Mouse (Mus musculus): ENCODE results near the gene Dab1.

Gene Dab1

DNA sequence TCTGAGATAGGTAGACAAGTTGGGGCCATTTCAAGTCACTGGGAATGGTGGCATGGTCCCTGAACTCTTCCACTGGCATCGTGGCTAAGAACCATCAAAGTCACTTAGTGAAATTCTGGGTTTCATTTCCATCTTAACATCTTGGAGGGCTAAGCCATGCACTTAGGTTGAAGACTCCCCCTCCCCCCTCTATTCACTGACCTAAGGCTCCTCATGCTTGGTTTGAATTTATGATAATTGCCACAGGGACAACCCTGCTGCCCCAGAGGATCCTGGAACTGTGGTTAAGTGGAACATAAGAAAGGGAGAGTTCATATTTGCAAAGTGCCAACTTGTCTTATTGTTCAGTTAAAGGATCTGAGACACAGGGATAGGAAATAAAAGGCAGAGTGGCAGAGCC is 375.2 kb downstream of the Dab1 start:
- no peak for DNase-seq

DNA sequence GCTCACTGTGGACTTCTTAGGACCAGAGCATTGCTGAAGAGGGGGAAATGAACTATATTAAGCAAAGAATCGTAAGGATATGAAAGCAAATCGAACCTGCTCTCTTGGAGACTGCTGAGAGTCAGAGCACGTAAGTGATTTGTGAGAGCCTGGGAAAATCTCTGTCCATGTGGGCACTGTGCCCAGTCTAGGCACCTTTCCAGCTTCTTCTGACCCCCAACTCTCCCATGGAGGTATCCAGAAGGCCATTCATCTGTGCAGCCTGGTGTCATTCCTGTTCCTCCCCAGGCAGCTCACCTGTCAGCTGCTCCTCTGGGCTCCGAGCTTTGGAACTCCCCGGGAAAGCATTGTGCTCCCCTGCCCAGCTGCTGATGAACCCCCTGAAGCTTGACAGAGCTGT is 389.2 kb downstream of the Dab1 start:
- DNase-seq, result peak; percentile 70 to 72

DNA sequence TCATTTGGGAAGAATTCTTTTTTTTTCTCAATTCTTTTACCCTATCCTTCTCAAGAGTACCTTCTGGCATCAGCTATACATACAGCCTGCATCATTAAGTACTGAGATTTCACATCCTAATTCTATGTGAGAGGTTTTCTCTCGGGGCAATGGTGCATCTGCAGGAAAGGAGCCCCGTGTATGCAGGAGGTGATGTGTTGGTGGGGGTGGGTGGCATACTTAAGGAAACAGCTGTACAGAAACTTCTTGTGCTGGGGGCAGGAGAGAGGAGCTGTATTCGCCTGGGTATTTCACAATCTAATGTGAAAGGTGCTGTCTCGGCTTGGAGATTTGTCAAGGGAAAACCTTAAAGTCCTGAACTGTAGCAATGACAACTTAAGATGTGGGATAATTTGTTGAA is 392.5 kb downstream of the Dab1 start:
- no peak for DNase-seq

DNA sequence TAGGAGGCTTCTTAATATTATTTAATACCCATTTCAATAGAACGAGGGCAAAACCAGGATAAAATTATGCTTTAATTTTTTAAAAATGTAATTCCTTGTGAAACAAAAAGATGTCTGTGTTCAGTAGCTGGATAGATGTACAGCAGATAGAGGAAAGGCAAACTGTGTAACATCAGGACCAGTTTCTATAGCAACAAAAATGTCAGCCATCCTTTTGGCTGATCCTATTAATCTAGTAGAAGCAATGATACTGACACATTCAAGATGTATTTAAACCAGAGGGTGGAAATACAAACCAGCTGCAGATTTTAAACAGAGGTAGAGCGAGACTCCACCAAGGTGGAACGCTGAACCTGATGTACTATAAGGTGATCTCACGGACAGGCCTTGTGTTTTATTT is 393.0 kb downstream of the Dab1 start:
- no peak for DNase-seq

DNA sequence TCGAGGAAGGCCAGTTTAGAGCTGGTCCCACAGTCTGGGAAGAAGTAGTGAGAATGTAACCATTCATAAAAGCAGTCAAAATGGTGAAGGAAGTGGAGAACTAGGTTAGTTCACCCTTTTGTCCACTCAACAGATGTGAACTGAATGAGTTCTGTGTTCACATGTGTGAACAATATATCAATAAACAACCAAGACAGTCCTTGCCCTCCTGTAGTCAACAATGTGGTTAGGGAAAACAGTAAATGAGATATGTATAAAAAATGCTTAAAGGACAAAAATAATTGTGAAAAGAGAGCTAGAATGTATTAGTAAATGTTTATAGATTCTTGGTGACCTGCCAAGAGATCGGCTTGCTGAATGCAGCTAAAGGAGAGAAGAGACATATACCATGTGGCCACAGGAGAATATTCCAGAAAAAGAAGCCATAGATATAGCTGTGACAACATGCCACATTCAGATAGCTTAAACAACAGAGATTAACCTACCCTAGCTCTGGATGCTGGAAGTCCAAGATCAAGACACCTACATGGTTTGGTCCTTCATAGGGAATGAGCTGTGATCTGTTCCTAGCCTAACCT is 406.0 kb downstream of the Dab1 start:
- DNase-seq, result no peak

DNA sequence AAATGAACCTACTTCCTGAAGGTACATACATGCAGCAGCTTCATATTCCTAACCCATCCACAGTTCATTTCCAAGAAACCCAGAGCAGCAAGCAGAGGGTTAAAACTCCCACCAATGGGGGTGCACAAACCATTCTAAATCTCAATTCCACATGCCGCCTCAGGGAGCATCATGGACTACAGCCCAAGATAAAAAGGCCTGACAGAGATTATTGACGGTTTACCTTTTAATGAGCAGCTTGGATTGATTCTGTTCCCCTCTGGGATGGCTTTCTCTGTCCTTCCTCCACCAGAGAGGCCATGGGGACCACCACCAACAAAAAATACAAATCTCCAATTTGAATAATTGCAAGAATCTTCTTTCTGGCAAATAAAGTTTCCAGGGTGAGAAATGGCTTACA is 407.7 kb downstream of the Dab1 start:
- no peak for DNase-seq

DNA sequence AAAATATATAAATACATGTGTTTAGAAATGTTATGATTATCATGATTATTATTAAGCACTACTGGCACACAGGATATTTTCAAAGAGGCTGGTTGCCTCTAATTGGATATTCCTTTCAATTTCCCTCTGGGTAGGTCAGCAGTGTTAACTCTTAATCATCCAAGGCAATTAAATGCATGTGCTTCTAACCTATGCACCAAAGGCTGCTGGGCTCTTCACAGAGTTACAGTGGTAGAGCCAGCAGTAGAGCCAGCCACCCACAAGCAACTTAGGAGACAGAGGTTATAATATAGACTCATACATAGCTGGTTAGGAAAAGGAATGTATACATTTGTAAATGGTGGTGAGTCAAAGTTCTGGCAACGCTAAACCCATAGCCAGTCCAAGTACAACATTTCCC is 408.1 kb downstream of the Dab1 start:
- DNase-seq, result no peak

DNA sequence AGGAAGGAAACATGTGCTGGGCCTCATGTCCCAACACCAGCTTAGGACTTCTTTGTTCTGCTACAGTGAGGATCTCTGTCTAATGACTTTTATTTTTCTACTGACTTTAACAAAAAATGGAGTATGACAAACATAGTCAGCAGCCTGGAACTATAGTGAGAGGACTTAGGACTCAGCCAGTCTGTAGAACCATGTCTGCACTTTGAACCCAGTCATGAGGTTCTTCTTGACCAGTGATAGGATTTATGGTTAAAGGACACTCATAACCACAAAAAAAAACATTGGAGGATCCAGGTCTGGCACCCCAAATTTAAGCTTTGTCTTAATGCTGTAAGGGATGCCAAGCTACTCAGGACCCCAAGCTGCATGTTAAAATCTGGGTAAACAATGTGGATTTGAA is 416.9 kb downstream of the Dab1 start:
- DNase-seq, result no peak

DNA sequence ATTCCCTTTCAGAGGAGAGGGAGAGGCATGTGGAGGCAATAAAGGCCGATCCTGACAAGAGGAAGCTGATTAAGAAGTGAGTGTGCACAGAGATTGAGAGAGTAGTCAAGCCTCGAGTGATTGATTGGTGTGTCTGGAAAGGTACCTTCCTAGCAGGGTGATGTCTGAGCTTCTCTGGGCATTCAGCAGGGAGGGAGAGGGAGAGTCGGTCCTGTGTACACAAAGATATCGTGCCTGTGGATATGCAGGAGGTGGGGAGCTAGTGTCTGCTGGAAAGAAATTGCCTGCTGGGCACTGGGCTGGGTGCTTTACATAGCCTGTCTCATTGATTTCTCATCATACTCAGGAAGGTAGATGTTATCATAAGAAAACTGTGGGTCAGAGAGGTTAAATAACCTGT is 420.4 kb downstream of the Dab1 start:
- no peak for DNase-seq

DNA sequence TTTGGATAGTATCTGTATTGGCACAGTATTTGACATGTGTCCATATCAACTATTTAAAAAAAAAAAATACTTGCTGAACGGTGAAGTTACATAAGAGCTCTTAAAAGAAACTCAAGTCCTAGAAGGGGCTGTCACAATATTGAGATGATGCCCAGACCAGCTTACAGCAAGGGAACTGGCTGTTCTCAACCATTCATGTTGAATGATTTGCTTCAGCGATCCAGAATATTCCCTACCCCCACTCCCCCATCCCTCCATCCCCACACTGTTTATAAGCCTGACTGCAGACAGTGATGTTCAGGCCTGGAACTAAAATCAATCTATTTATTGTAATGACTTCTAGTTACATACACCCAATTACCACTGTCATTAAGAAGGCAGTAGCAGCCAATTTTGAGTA is 424.3 kb downstream of the Dab1 start:
- no peak for DNase-seq

DNA sequence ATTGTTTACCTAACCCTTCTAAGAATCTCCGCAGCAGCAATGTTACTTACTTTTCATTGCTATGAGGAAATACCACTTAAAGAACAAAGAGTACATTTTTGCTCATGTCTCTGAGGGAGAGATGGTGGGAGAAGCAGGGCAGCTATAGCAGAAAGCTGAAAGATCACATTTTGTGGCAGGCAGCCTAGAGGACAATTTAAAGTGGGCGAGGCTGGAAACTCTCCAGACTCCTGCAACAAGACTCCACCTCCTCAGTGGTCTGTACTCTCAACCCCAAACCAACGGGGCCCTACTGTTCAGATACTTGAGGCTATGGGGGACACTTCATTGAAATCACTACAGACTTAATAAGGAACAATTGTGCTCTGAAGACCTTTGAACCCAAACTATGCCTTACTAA is 425.5 kb downstream of the Dab1 start:
- no peak for DNase-seq

DNA sequence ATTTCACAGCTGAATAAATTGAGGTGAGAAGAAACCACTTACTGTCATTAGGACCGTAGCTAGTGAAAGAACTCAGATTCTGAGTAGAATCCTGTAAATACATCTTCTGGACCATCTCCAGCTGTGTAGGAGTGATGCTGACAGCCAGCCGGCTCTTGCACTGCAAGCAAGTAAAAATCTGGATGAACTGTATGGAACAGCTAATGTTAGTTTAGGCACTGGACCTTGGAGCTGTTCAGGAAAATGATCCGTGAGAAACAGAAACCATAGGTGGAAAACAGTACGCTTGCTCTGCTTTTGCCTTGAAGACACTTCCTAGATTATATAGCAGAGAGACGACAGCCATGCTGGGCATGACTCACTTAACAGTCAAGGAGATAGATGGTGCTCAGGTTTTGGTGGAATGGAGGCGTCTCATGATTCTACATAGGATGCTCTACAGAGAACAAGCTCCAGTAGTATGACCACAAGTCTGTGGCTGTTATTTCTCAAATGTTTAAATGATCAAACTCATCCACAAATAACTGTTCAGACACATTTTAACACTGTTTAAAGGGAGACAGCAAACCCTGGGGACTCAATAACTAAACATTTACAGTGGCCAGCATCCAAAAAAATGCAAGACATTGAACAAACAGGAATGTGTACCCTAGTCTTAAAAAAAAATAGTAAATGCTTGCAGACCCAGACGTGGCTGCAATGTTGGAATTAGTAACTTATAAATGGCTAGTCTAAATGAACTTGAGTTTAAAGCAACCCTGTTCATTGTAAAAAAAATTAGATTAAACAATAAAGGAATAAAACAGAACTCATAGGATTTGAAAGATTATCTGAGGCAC is 429.0 kb downstream of the Dab1 start:
- no peak for DNase-seq

DNA sequence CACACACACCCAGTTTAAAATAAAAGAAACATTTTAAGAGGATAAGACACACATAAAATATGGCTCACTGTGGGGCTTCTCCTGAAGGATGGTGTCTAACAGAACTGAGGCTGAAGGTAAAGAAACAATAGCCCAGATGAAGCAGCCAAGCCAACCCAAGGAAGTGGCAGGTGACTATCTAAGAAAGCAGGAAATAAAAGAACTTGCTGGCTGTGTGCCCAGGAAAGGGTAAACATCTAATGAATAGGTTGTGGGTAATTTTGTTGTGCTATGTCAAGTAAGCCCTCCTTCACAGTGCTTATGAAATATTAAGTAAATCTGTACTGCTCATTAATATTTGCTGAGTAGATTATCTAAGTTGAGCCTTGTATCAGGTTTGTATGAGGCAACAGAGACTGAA is 438.0 kb downstream of the Dab1 start:
- DNase-seq, result no peak

DNA sequence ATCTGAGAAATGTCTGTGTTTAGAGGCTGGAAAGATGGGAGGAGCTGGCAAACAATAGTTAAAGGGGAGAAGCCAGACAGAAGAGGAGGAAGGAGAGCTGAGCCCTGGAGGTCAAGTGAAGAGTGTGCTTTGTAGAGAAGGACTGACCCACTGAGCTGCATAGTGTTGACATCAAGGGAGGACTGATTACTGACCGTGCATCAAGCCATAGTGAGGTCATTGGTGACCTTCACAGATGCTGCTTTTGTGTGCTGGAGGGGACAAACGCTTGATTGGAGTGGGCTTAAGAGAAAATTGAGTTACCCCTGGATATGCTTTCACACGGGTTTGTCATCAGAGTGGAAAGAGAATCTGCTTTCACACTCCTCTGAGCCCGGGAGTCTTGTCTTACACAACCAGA is 440.4 kb downstream of the Dab1 start:
- DNase-seq, result no peak

DNA sequence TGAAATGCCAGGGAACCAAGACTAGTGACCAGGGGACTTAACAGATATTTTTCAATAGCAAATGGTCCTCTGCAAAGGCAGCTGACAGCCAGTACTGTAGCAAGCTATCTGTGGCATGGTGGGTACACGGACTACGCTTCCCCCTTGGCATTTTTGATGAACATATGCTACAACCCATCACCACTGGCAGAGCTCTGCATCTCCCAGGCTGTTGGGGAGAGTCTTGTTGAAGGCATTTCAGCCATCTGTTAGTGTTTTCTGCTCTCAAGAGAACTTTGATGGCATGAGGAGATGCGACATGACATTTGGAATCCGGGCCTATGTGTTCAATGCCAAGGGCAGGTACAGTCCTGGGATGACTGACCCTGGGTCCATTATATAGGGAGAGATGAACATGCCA is 443.2 kb downstream of the Dab1 start:
- DNase-seq, result no peak

DNA sequence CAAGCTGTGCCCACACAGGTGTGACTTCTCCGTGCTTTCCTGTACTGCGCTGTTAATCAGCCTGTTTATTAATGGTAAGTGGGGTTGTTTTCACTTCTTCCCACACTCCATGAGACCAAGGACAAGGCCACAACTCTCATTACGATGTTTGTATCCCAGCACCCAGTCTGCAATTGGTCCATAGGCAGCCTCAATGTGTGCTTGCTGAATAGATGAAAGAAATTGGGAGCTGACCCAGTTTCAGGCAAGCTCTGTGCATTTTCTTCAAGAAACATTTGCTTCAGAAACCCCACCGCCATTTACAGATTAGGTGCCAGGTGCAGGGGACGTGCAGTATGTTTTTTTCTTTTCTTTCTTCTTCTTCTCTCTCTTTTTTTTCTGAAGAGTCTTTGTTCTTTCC is 447.7 kb downstream of the Dab1 start:
- DNase-seq, result no peak

DNA sequence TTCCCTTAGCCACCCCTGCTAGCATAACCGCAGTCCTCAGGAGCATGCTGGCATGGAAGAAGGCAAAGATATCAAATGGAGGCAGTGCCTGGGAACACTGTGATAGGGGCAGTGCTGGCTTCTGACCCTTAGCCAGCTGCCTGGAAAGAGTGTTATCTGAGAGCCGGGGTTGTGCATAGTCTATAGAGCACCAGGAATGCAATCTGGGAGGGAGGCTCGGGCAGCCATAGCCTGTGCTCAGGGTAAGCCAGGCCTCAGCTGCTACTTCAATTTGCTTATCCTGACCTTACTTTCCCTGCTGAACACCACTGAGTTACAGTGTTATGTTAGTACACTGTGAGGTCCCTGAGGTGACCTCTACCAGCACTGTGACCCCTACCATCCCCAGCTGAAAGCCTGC is 448.6 kb downstream of the Dab1 start:
- no peak for DNase-seq

DNA sequence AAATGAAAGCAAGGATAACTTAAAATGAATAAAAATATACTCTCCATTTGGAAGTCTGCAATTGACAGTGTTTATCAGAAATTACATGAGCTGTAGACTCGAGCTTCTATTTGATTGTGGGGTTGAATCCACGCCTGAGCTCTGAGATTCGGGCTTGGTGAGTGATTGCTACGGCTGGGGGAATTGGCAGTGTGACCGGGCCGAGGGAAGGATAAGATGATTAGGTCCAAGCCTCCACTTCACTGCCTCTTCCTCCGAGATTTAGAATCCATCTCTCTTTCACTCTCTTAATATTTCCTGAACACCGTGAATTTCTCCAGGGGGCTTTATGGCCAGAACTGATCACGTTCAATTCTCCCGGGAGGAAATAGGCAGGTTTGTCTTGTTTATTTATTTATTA is 452.1 kb downstream of the Dab1 start:
- DNase-seq, result no peak

DNA sequence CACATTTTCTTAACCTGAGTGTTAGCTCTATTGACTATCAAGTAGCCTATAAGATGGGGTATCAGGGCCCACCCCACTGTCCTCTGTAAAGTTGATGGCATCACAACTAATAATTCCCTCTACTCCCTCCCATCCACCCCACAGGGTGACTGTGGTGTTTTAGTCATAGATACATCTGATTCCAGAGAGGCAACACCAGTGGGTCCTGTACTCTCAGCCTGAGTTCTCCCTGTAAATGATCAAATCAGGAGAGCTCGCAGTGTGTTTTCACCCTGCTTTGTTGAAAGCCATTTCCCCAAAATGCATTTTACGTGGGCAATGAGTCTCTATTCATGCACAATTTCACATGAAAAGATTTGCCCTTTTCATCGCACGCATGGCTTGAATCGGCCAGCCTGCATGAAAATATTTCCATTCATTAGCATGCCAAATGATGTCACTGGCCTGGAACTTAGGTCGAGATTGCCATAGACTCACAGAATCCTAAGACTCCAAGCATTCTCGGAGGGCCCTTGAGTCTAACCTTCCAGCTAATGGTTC is 454.8 kb downstream of the Dab1 start:
- DNase-seq, result no peak

DNA sequence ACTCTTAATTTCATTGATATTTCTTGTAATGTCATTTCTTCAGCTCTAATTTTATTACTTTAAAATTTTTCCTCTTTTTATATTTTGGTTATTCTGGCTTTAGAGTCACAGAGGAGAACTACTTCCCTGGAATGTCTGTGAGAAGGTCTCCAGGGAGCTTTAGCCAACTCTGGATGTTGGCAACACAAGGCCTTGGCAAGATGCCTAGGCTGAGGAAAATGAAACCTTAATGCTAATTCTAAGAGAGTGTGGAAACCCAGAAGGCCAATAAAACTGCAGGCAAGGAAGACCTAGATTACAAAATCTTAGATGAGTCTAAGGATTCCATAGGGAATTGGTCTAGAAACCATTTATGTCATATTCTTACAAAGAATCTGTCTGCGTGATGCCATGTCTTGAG is 458.6 kb downstream of the Dab1 start:
- peak; percentile 13 to 16 for DNase-seq

DNA sequence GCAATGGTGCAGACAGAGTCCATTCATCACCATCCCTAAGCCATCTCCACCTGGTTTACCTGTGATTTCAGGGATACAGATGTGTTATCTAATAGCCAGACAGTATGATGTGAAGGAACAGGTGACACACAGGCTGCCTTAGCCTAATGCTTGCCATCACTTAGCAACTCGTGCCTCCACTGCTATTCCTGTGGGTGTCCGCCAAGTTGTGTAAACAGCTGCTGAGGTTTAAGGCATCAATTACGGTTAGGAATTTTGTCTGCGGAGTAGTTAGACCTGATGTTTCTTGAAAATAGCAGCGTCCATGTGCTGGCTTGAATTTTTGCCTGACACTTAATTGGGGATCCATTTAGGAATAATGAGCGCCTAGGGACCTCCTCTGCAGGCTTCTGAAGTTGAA is 487.1 kb downstream of the Dab1 start:
- DNase-seq, result no peak

DNA sequence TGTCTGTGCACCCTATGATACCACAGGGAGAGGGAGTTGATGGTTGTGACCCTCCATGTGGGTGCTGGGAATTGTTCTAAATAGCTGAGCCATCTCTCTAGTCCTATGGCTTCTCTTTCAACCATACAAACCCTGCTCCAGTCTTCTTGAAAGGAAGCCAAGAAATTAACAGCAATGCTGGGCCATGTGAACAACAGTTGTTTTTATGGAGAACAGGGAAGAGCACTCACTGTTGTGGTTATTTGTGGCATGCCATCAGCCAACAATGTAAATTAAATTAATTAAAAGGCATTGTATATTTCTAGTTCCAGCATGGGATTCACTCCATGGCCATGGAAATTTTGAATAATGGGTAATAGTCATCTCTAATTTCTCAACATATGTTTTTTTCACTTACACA is 492.5 kb downstream of the Dab1 start:
- no peak for DNase-seq

DNA sequence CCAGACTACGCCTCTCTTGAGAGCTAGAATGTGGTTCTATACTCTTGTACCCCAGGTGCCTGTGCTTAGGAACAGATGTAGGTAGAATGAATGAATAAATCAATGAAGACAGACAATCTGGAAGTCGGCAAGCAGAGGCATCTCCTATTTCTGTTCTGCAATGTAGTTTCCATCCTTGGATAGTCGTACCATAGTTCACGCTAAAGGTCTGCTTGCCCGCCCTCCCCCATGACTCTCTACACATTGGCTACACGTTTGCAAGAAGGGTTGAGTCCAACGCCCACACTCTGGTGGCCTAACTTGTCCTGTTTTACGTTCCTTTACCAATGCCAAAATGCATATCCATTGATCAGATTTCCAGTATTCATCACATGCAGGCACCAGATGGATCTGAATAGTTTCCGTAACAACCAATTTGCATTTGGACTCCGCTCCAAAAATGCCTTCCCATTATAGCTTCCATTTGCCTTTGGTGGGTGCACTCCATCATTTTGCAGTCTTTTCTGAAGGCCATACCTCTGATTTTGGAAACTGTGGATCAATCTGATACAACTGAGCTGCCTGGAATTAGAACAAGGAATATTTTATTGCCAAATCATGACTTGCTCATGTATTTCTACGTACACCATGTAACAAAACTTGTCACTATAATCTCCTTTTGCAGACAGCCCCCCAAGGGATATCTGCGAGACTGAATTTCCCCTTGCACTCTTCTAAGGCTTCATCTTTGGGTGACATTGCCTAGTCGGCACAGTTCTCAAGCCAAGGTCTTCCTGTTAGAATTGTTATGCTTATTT is 494.2 kb downstream of the Dab1 start:
- no peak for DNase-seq

DNA sequence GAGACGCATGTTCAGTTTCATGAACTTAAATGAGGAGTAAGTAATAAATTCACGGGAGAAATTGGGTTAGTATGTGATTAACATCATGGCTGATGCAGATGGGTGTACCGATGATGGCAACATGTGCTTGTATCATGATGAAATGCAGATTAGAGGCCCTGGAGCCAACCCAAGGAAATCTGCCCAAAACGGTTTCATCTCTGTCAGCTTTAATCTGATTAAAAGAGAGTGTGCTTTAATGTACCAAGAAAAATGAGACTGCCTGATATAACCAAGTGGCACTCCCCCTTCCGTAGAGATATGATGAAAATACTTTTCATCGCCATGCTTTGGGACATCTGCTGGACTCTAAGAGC is 494.8 kb downstream of the Dab1 start:
- no peak for DNase-seq
